Mouse (Mus musculus) layer of hippocampus, postnatal 14 days (tissue): ENCODE results near the gene Mef2c. TPM values are rescaled to one million over a fixed set of nuclear protein-coding genes. Genes with fewer than 3 reads are reported as not detected.

Experiments
- DNase-seq, 2 experiments: peaks; one replicate each; pipeline ENCODE4 v3.0.0; 2021 to 2022; ENCODE audit warnings: low spot score in 2 of 2, mixed read lengths in 1 of 2
- total RNA-seq, 2 experiments: library from RNA; stranded (reverse); gene quantifications; 2 replicates each; pipeline ENCODE4 v1.2.3; 2021

Mef2c gene
- total RNA-seq, 2 experiments from 2014 or later: 89.5 to 92.8 TPM

DNA sequence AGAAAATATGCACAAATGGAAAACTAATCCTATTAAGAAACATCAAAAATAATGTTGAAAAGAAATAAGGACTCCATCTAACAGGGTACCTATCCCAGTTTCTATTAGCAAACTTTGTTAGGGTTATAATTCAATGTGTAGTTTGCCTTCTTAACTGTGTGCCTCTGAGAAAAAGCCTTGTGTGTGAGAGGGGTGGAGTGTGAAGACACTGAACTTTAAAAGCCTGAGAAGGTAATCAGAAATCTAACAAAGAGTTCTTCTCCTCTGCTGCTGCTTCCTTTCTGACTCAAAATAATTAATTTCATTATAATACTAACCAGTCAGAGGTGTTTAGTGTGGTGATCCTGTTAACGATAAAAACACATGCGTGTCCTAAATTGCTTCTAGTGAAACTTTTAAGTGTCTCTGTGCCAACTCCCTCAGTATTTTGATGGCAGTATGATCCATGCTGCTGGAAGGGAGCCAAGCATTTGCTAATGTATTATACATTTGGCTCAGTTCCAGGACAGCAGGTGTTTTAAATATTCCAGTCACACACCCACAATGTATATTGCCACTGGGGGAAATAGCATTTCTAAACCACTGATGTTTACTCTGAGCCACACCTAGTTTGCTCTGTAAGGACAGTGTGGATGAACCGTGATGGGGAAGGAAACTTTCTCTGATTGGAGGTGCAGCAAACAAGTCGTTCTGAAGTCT, 104.2 kb downstream of the Mef2c start:
- no peak for DNase-seq

DNA sequence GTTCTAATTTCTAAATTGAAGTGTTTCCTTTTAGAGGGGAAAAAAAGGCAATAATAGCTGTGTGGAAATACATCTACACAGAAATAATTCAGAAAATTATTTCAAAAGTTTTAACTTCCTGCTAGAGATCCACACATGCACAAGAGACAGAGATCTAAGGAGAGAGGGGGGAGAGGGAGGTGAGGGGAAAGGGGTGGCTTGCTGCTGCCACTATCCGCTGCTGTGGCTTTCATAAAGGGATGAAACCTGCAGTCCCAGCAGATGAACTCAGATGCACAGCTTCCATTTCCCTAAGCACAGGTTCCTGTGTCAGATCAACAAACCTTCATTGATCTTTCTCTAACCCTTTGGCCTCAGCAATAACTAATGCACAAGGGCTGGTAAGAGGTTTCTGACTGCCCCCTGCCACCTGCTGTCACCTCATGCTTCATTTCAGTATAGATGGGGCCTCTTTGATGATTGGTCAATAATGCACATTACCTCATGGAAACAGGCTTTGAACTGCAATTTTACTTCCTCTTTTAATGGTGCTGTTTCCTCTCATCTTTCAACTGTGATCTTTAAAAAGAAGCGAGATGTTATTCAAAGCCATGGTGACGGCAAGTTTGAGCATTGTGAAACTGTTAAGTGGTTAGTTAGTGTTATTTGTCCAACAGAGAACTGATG, 105.2 kb downstream of the Mef2c start:
- DNase-seq: no peak

DNA sequence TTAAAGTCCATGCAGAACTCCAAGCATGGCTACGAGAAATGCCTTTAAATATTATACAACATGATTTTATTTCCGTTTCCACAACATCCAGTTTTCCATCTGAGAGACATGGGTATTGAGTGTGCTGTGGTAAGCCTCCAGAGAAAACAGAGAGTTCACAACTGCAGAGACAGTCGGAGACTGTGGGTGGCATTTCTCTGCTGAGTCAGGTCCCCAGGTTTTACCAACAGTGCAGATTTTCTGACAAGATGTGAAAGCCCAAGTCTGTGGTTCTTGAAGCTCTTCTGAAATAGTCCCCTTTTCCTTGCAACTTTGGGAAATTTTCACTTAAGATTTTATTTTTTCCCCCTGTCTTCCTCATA, 105.7 kb downstream of the Mef2c start:
- DNase-seq: no peak

DNA sequence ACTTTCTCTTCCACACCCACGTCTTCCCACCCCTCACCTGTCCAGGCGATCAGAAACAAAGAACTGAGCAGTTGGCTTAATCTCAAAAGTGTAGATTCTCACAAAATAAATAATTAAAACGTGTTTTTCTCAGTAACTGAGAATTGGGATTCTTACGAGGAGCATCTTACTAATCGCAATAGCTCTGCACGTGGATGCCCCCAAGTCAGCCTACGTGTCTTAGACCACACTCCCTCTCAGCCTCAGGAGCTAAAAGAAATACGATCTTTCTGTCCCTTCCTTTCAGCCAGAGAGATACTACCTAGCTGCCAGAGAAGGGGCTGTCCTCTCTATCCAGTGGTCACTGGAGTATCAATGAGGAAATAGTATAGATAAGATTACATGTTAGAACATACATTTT, 106.3 kb downstream of the Mef2c start:
- DNase-seq: no peak

DNA sequence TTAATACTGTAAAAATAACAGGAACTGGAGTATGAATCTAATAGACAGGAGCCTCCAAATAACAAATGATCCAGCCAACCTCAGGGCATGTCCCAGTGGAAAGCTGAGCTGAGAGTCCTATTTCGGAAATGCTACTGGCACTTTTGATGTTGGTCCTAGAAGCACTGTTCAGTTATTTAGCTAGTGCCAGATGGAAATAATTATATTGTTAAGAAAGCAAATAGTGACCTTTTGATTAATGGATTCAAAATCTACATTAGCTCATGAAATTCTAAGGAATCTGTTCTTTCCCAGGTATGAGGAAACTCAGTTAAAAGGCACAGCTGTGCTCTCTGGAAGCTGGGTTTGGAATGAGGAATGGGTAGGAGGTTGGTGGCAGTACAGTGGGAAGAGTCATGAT, 108.4 kb downstream of the Mef2c start:
- DNase-seq: no peak

DNA sequence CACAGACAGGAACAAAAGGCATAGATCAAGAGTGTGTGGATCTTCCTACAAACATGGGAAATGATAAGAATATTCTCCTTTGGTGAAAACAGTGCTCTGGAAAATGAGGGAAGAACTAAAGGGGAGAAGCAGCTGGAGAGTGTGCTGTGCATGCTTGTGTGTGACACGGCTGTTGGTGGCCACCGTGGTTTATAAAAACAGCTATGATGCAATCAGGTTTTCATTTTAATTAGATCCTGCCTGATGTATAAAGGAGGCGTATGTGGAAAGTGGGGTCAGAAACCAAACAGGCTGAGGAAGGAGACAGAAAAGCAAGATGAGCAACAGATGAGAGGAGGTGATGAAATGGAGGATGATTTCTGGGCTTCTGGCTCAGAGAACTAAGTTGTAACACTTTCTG, 112.0 kb downstream of the Mef2c start:
- DNase-seq: no peak

DNA sequence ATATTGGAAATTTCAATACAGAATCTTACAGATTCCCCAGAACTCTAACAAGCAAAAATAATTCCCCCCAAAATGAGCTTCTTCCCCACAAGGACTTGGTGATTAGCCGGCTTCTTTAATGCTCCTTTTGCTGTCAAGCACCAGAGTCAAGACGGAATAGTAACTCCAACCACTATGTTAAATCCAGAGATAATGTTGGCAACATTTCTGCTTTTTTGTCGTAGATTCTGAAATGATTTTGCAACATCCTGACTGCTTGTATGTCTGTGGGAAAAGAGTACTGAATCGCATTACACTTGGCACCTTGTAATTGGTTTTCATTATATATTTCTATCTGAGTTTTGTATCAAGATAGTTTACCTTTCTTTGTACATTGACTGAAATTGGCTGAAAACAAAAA, 120.8 kb downstream of the Mef2c start:
- DNase-seq: no peak

DNA sequence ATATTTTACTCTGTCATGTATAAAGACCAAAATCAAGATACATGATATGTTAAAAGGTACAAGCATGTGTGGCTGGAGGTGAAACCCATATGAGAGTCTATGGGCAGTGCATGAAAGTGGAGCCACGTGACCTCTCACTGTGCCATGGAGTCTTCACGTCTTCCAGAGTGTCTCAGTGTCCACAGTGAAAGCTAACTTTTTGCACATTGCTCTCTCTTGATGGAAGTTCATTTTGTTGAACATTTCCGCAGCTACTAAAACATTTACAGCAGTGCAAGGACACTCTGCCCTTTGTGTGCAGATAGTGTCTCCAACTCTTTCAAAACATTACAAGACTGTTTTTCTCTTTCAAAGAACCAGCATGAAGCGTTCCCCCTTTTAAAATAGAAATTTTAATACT, 123.6 kb downstream of the Mef2c start:
- DNase-seq: no peak

DNA sequence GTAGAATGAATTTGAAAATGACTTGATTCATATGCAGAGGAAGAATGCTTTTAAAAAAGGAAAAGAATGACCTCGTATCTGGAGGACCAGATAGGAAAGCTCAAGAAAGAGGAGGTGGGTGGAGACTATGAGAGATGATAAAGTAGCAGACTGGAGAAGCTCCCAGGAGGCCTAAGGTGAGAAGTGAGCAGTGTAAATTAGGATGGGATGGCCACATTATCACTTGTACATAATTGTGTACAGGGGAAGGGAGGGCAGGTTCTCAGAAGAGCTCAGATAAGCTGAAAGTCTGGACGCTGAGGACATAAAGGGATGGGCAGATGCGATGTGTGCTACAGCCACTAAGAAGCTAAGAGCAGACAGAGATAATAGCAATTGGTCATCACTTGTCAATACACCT, 124.3 kb downstream of the Mef2c start:
- no peak for DNase-seq

DNA sequence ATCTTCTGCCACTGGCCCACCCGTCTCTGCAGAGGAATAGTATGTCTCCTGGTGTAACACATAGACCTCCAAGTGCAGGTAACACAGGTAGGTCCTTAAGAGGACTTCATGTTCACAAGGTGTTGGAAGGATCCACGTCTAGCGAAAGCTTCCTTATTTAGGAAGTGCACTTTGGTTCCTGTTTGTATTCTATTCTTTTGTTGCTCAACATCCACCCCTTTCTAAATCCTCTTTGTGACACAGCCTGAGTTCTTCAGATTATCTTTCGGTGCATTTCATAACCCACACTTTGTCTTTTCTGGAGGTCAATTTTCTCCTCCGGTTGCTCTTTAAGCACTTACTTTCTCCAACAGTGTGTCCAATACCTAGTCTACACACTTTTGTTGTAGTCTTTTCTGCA, 129.3 kb downstream of the Mef2c start:
- DNase-seq: no peak

DNA sequence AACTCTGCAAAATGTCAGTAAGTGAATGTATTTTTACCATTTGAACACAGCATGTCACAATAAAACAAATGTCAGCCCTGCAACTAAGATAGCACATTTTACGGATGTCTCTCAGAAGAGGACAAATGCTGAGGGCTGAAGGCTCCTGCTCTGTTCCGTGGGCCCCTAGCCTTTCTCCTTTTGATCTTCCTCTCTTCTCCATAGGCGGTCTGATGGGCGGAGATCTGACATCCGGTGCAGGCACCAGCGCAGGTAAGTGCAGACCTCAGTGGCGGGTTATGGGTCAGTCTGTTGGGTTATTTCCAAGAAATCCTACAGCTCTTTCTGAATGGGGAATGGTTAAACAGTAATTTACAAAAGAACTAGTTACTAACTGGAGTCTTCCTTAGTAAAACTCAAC, 131.4 kb downstream of the Mef2c start:
- no peak for DNase-seq

DNA sequence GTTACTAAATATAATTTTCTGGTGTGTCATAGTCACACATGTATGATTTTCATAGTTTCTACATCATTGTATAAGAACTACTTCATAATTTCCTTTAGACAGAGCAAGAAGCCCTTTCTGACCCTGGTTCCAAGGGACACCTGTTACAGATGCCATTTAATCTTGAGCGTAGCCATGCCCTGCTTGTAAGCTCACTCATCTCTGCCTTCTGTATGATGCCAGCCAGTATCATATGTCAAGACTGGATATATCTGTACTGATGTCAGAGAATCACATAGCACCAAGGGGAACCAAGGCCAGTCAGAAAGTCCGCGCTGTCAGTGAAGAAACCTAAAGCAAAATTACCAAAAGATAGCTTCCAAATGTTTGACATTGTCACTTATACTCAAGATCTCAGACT, 133.8 kb downstream of the Mef2c start:
- no peak for DNase-seq

DNA sequence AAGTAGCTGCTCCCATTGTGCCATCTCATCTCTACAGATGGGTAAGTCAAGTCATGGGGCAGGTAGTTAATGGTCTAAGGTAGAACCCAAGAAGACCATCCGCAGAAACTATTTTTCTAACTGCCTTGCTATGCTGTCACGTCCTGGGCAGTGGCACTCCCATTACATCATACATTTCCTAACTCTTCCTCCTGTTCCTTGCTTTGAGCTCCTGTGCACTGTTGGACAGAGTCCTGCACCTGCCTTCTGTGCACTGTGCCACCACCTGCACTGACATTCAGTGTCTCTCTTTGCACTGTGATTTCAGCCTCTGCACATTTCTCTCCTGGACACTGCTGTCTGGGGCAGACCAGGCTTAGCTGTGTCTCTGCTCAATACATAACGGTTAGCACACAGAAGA, 134.9 kb downstream of the Mef2c start:
- no peak for DNase-seq

DNA sequence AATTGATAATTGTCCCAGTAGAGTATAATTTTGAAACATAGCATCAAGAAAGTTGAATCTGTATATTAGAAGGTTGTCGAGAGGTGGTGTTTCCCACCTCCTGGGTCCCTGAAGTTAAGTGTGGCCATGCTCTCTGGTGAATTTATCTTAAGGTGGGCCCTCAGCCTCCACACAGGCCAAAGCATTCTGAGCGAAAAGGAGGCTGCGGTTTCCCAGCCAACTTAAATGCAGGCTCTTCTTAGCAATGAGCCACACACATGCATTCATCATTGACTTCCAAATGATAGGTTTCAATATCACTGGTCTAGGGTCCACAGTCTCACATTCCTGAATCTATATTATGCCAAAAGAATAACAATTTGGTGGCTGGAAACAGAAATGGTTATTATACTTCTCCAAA, 145.2 kb downstream of the Mef2c start:
- DNase-seq: no peak

DNA sequence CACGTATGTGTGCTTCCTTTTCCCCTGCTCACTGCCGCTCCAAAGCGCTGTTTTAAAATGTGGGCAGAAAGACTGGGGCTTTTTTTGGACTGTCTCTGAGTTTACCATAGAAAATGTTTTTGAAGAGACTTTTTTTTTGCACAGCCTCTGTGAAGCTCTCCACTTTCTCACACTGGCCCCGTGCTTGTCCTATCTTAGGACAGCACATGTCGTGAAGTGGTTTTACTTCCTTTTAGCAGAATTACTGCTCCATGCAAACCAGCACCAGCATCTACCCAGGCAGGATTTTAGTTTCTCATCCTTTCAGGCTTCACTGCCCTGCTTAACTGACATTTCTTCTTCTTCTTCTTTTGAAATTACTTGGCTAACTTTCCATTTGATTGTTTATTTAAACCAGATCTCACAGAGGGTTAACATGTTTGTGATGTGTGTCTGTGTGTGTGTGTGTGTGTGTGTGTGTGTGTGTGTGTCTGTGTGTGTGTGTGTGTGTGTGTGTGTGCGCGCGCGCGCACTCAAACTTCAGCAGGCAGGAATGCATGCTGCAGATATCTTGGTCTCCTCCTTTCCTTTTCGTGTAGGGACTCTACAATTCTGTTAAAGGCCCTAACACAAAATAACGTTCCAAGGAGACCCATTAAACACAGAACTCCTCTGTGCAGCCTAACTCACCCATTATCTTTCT, 146.1 kb downstream of the Mef2c start:
- DNase-seq: no peak

DNA sequence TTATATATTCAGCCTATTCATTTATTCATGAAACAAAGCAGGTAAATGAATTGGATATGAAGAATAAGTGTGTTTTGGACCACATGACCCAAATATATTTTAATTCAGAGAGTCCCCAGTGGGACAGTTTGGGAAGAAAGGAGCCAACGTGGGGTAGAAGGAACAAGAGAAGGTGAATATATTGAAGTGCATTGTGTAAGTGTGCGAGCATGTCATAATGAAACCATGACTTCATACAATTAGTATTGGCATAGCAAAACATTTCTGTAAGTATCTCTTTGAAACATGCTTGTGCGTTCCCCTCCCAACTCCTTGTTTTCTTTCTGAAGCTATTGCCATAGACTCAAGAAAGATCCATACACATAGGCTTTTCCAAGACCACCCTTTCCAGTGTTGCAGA, 147.0 kb downstream of the Mef2c start:
- no peak for DNase-seq

DNA sequence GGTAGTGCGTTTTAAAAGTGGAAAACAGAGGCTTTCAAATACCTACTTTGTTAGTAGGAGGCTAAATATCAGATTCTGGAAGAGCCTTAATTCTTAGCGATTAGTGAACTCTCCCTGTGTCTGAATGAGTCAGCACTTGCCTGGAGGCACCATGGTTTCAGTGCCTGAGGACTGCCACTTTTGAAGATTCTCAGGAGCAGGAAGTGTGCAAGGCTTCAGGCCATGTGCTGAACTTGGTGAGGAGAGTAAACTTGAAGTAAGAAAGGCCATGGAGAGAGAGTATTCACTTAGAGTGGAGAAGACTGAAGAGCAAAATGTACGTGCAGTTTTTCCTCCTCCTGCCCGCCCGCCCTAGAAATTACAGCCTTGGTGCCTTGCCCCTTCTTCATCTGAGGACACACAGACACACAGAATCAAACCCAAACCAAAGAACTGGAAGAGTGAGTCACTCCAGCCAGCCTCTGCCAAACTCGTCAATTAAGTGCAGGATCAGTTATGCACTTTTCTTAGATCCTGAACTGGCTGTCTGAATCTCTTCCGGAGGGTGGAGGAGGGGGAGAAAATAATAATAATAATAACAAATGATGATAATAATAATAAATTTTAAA, 148.2 kb downstream of the Mef2c start:
- no peak for DNase-seq

DNA sequence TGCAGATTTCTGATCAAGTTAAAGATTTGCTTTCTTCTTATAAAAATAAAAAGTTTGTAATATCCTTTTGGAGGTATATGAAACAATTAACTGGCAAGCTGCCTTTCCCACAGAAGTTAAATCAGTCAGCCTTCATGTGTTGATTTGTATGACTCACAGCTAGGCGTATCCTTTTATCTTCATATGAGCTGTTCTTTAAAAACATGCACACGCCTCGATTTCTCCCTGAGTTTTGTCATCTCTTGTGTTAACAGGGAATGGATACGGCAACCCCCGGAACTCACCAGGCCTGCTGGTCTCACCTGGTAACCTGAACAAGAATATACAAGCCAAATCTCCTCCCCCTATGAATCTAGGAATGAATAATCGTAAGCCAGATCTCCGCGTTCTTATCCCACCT, 148.7 kb downstream of the Mef2c start:
- DNase-seq: no peak

DNA sequence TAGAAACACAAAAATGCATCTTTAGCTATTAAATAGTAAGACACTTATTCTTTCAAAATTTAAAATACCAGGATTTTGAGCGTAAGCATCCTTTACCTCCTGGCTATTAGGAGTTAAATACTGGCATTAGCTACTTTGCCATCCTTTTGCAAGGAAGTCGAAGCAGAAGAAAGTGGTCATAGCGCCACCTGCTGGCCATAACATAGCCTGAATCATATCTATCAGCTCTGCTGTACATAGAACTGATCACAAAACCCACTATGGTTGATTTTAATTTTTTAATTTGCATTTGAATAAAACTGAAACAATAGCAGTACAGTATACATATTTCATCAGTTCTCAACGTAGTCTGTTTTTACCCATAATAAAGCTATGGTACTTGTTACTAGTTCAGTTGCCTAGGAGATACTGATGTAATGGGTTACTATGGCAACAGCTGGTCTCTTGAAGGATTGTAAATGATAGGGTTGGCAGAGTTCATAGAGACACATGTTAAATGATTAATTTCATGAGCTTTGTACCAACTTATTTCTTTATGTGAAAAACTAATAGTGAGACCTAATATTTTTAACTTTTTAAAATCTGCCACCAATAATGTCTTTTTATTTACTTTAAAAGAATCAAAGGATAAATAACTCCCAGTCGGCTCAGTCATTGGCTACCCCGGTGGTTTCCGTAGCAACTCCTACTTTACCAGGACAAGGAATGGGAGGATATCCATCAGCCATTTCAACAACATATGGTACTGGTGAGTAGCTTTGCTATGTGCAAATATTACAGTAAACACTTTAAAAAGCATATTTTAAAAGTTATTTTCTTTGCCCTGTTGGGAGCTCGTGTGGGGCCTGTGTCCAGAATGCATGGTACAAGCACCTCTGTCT, 151.3 kb downstream of the Mef2c start:
- peak; percentile 84 to 94 for DNase-seq

DNA sequence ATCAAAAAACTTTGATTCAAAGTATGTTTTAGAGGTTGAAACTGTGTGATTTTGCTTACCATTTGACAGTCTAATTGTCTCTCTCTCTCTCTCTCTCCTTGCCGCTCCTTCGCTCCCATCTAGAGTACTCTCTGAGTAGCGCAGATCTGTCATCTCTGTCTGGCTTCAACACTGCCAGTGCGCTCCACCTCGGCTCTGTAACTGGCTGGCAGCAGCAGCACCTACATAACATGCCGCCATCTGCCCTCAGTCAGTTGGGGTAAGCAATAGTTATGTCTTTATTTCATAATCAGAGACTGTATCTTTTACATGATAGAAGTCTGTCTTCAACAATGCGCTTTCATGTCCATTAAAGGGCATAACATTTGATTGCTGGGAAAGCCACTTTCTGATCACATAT, 152.3 kb downstream of the Mef2c start:
- no peak for DNase-seq

DNA sequence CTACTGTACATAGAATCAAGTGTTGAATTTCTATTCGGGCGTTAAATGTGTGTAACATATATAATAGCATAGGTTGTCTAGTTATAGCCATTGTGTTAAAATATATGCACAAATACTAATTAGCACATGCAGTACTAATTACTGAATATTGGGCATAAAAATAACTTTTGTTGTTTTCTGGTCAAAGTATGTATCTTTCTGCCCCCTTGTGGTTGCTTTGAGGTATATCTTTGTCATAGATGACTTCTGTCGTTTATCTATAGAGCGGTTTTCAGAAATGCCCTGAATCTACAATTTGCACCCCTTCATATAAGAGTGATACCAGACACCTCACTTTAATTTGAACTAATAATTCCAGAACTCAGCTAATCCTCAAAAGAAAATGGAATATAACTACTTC, 152.9 kb downstream of the Mef2c start:
- no peak for DNase-seq
